Mouse (Mus musculus): ENCODE results near the gene Pde6h.

DNA sequence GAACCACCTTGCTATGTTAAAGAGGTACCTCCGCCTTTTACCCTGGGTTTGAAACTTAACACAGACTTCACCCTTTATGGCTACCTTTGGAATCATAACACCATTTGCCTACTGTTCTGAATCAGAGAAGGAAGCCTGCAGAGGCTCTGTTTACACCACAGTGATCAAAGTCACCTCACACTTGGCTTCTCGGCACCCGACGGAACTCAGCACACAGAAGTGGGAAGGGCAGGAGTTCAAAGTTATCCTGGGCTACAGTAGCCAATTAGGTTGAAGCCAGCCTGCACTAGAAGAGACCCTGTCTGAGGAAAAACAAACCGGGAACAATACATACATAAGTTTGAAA lies 78.5 kb downstream of the Pde6h start:
- TF ChIP-seq CTCF (IDR thresholded peaks at IDR 0.05; ENCODE audit: borderline replicate concordance, insufficient read depth, low read depth, low read length): no peak
- no peak for TF ChIP-seq POLR2A (IDR thresholded peaks at IDR 0.05; ENCODE audit: borderline replicate concordance, insufficient read depth, low read length)

All from cerebellum, adult 2 months (tissue).